Mouse (Mus musculus): ENCODE measurements around the gene Rab25.

DNA sequence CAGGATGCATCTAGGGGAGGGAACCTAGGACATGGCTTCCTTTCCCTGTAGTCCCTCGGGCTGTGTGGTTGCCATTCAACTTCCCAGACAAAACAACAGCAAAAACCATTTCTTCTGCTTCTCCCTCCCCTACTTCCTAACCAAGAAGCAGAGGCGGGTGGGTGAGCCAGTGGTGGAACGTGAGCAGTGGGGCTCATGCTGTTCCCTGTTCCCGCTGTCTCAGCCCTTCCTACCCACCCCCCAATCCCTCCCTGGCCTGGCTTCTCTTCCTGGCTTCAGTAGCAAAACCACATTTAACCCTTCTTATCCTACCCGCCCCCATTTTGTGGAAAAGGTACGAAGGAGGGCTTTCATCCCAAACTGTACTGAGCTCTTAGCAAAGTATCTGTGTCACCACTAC lies 43.0 kb downstream of the Rab25 start:
- TF ChIP-seq CTCF (IDR thresholded peaks at IDR 0.05; ENCODE audit: low read depth) = no peak
- no peak for TF ChIP-seq EP300 (optimal IDR thresholded peaks at IDR 0.05)

All from stomach, postnatal 0 days (tissue).